Mouse (Mus musculus) gastrocnemius, postnatal 14 days (tissue): ENCODE data around the gene Cnih2. TPM values are rescaled to one million over a fixed set of nuclear protein-coding genes. Genes with fewer than 3 reads are reported as not detected.

Experiments used
- DNase-seq: peaks from one replicate; pipeline ENCODE4 v3.0.0; 2021; ENCODE audit warnings: mixed read lengths
- intact Hi-C: fragments of 180-260 bp; cut with DNase I; formaldehyde crosslinking; loops from one replicate; pipeline ENCODE4 v1.15.1; 2025; ENCODE audit warnings: low total_unique reads
- total RNA-seq, 2 experiments: library from RNA; stranded (reverse); gene quantifications; 2 replicates each; pipeline ENCODE4 v1.2.3; 2021

Cnih2 gene
- total RNA-seq, 2 experiments from 2014 or later = 0.14 to 0.40 TPM

DNA sequence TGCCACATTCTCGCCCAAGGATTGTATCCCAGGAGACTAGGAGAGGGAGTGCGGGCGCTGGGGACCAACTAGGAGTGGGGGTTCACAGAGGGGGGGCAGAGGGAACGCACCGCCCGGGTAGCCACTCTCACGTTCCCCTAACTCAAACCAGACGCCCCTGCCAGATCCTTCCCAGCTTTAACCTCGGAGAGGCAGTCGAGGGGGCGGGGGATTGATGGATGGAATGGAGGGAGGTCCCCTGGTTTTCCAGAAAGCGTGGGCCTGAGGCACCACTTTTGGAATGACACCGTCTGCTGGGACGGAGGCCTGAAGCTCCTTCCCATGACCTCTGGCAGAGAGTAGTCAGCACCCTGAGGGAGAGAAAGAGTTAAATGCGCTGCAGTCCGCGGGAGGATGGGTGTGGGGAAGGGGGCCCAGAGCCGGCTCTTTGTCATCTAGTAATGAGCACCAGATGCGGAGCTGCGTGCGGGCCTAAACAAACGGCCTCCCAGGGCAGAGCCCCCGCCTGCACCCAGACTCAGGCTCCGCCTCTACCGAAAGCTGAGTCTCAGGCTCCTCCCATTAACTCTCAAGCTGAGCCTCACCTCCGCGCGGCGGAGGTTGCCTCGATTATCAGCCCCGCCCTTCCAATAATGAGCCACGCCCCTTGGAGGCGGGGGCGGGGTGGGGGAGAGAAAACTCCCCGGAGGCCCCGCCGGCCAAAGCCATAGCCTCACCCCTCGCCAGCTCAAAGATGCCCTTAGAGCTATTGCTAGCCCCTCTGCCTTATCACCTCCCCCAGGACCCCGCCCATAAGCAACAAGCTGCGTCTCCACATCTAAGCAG lies 26.6 kb downstream of the Cnih2 start:
- DNase-seq = peak; percentile 80
- intact Hi-C loops = no loop called here

DNA sequence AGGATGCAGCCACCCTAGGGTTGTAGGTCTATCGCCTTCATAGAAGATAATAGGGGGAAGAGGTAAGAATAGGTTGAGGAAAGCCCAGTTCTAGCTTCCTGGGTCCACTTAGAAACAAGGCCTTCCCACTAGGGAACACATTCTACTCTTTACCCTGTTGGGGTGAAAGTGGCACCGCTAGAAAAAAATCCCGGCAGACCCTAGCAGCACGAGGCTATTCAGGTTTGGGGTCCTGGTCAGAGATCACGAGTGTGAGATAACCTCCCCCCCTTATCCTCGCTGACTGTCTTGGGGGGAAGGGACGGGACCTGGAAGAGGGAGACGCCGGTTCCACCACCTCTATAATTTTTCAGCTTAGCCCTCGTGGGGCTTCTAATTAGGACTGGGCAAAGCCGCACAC lies 27.2 kb downstream of the Cnih2 start:
- intact Hi-C loops = no loop called here

GRCm38 (mm10) chr19:5069978-5070377 lies 28.3 kb downstream of the Cnih2 start:
- intact Hi-C loops = no loop called here
- DNase-seq = no peak

More for the DNA sequence above, 27.2 kb downstream of the Cnih2 start:
- no peak for DNase-seq

DNA sequence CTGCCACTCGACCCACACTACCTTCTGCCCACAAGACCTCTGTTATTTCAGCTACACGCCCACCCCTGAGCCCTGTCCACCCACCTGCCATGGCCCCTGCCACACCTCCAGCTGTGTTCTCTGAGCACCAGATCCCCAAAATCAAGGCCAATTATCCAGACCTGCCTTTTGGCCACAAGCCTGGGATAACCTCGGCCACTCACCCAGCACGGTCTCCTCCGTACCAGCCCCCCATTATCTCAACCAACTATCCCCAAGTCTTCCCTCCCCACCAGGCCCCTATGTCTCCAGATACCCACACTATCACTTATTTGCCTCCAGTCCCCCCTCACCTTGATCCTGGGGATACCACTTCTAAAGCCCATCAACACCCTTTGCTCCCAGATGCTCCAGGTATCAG lies 28.8 kb downstream of the Cnih2 start:
- DNase-seq = no peak
- intact Hi-C loops = no loop called here

- intact Hi-C loops = no loop called here
- DNase-seq = no peak
These were observed 29.6 kb downstream of the Cnih2 start for GRCm38 (mm10) chr19:5068570-5069234.

GRCm38 (mm10) chr19:5067867-5068569 lies 30.3 kb downstream of the Cnih2 start, which contains the start of gene Cd248:
TSS of gene Cd248 (plus strand) at chr19:5068078.
- intact Hi-C loops = no loop called here
- DNase-seq = peak; percentile 90

DNA sequence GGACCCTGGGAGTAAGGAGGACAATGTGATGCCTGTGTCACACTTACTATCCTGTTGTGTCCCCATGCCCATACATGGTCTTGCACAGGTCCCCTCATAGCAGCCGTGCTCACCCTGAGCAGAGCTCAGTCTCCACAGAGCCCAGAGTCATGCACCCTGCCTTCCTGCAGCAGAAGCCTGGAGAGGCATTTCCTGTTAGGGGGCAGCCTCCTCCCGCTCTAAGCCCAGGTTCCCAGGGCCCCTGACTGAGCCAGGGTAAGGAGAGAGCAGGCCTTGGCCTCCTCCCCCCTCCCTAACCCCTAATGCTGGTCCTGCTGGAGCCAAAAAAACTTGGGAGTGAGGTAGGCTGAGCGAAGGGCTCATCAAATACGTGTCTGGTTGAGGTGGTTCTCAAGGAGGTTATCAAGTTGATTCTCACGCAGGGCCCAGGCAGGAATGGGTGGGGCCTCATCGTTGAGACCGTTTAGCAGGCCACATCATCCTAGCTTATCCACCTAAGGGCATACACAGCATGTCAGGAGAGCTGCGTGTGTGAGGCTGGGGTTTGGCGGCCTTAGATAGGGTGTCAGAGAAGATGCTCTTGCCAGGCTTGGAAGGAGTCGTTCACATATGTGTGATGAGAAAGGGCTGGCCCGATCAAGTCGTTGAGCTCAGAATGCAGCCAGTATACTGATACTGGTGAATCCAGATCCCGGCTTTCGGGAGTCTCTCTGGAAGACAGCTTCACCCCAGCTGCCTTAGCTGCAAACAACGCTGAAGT lies 31.1 kb downstream of the Cnih2 start:
- intact Hi-C loops = no loop called here
- DNase-seq = no peak

DNA sequence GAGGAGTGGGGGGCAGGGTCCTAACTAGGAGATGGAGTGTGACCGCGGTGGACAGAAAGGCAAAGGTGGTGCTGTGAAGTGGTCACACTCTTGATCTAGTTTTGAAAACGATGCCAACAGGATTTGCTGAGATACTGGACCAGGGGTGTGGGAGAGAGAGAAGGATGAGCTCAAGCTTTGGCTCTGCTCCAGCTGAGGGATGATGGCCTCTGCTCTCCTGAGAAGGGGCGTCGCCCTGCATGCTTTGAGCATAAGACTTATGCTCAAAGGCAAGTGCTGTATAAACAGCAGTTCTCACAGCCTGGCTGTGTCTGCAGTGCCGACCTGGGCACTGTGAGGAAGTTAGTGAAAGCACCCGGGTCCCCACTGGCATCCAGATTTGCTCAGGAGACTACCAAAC lies 33.2 kb downstream of the Cnih2 start:
- peak; percentile 73 for DNase-seq

DNA sequence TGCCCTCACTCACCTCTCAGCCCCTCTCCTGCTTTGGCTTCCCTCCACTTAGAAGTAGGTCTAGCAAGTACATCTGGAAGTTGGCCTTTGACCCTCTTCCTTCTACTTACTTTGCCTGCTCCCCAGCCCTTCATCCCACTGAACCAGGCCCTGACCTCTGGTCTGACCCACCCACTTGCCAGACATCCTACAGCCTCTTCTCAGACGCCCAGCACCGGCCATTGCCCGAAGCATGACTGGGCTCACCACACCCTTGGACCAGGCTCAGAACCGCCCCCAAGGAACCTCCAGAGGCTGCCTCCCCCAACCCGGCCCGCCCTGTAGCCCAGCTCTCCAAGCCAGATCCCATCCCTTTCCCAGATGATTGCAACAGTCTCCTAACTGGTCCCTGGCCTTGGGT lies 35.9 kb downstream of the Cnih2 start:
- DNase-seq = peak; percentile 69
- intact Hi-C loops = no loop called here

More for the DNA sequence above, 33.2 kb downstream of the Cnih2 start:
- intact Hi-C loops = no loop called here

DNA sequence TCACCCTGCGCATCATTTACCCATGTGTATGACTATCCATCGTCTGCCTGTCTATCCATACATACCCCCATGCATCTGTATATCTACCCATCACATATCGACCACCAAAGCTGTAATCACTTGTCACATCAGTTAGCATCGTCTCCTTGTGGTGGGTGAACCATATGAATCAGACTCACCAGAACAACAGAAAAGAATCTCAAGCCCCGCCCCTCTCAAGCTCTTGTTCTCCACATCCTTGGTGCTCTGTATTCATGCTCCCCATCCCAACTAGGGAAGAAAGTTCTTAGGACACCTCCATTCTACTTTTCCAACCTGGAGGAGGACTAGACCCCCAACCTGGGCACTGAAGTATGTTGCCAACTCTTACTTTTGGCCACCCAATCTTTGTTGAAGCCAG lies 36.3 kb downstream of the Cnih2 start:
- intact Hi-C loops = no loop called here
- DNase-seq = no peak

DNA sequence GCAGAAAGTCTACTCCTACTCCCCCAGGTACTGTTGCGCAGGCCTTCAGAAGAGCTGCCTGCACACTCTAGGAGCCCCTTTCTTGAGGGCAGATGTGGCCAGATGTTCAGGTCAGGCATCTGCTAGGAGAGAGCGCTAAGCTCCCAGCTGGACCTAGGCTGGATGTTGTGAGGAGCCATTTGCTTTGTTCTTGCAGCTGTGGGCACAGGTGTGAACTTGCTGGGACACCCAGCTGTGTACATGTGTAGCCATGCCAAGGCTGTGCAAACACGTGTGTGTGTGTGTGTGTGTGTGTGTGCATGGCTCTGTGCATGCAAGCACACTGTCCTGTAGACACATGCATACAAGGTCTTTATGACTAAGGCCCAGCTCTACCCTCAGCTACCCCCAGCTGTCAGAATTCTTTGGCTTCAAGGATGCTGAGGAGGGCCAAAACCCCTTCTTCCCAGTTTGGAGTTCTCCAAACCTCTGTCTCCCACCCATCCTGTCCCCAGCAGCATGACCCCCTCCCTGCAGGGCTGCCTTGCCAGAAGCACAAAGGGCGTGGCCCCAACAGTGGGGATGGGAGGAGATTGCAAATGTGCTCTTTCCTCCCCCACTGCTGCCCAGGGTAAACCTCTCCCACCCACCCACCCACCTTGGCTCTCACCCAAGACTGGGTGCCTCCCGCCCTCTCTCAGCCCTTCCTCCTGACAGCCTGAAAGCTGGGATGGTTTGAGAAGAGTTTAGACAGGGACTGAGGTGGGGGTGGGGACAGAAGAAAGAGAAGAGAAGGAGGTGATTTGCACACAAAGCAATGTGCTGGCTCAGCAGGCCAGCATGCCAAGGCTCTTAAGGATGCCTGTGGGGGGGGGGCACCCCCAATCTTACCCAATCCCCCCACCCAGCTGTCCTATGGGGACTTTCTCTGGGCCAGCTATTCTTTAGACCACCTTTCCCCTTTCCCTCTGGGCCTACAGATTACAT lies 37.7 kb downstream of the Cnih2 start:
- intact Hi-C loops = no loop called here
- DNase-seq = peak; percentile 61

GRCm38 (mm10) chr19:5058801-5059771 lies 39.2 kb downstream of the Cnih2 start:
- intact Hi-C loops = no loop called here
- DNase-seq = no peak

DNA sequence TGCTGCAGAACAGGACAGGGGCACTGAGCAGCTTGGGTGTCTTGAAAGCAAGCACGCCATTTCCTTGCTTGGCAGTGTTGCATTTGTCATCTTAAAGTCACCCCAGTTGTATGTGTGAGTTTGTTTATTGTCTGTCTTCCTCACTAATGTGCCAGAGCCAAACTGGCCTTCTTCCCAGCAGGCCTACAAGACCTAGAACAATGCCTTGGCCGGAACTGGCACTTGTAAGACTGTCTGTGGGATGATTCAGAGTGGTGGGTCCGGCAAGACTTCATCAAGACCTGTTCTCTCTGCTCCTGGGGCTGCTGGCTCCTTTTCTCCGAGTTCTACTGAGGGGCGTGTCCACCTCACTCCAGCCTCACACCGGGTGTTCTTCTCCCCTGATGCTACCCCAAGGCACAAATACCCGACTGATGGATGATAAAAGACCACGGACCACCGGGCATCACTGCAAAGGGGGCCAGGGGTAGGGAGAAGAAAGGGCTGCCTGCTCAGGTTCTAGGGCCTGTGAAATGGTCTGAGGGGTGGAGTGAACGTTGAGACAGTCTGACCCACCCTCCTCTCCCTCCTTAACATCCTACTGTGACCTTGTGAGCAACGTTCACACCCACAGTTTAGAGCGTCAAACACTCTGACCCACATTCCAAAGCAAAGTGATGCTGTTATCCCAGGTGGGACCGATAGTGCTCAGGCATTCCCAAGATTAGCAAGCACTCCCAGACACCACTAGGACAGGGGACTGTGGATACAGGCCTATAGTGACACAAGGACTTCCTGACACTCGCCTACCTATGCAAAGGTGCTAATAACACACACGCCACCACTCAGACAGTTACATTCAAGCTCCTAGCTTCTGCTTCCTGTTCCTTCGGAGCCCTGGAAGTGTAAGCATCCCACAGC lies 40.2 kb downstream of the Cnih2 start:
- no peak for DNase-seq
- intact Hi-C loops = no loop called here

DNA sequence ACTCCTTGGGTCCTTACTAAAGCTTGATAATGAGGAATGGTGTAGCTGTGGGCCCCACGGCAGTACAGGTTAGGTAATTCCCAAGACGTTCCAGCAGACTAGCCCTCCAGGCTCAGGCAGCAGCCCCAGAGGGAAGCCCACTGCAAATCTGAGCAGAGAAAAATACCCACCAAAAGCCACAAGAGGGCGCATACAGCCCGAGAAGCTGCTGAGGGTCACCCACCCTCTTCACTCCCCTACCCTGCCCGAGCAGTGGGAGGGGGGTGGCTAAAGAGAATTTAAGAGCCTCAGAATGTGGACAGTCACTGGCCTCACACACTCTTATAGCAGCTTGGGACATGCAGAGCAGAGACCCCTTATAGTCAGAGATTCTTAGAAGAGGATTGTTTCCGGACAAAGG lies 42.1 kb downstream of the Cnih2 start:
- intact Hi-C loops = no loop called here
- DNase-seq = peak; percentile 34

DNA sequence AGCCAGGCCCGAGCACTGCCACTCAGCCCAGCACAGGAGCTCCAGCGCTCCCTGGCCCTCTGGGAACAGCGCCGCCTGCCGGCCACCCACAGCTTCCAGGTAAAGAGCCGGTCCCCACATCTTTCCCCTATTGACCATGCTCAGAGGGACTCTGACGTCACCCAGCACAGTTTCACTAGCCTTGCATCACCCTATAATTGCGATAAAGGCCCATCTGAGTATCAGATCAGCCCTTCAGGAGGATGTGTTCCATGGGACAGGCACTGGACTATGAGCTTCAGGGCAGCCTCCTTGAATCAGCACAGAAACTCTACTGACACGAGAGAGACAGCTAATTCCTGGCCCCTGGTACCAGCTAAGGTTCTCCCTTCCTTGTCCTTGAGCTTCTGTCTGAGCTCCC lies 44.4 kb downstream of the Cnih2 start:
- no peak for DNase-seq
- intact Hi-C loops = no loop called here

GRCm38 (mm10) chr19:5052853-5053252 lies 45.5 kb downstream of the Cnih2 start:
- intact Hi-C loops = no loop called here
- DNase-seq = no peak
